Mouse (Mus musculus) hindbrain, embryonic 16.5 days (tissue): ENCODE data around the gene A630023A22Rik. TPM values are rescaled to one million over a fixed set of nuclear protein-coding genes. Genes with fewer than 3 reads are reported as not detected.

Experiments used
- ATAC-seq: fragments of 200-750 bp; cut with Nextera tagmentation; 2 replicates; pipeline ENCODE4 v1.8.0; 2017; ENCODE audit warnings: moderate TSS enrichment, moderate library complexity
- H3K27ac ChIP-seq: fragments of 300-500 bp; sonication (generic); 2 replicates; pipeline ENCODE4 v1.5.1; 2014; ENCODE audit warnings: low read depth, mild to moderate bottlenecking, control low read depth, low read length, moderate library complexity
- H3K27me3 ChIP-seq: fragments of 300-500 bp; sonication (generic); replicated peaks from 2 replicates; pipeline ENCODE4 v1.6.1; 2014; ENCODE audit warnings: low read length; ENCODE audit not compliant: control insufficient read depth, insufficient read depth
- H3K36me3 ChIP-seq: fragments of 300-500 bp; sonication (generic); 2 replicates; pipeline ENCODE4 v1.6.1; 2014; ENCODE audit warnings: mild to moderate bottlenecking, low read length, moderate library complexity, mixed read lengths; ENCODE audit not compliant: control insufficient read depth, insufficient read depth
- H3K4me1 ChIP-seq: fragments of 300-500 bp; sonication (generic); 2 replicates; pipeline ENCODE4 v1.6.1; 2014; ENCODE audit warnings: low read depth, low read length; ENCODE audit not compliant: control insufficient read depth, insufficient read depth
- H3K4me2 ChIP-seq: fragments of 300-500 bp; sonication (generic); 2 replicates; pipeline ENCODE4 v1.6.1; 2014; ENCODE audit warnings: mild to moderate bottlenecking, low read length, control low read depth, moderate library complexity
- H3K4me3 ChIP-seq: fragments of 300-500 bp; sonication (generic); 2 replicates; pipeline ENCODE4 v1.5.1; 2014; ENCODE audit warnings: mild to moderate bottlenecking, low read length, control low read depth, moderate library complexity
- H3K9ac ChIP-seq: fragments of 300-500 bp; sonication (generic); 2 replicates; pipeline ENCODE4 v1.6.1; 2014; ENCODE audit warnings: low read depth, mild to moderate bottlenecking, control low read depth, low read length, moderate library complexity
- H3K9me3 ChIP-seq: fragments of 300-500 bp; sonication (generic); 2 replicates; pipeline ENCODE4 v1.6.1; 2014; ENCODE audit warnings: mild to moderate bottlenecking, low read length, moderate library complexity; ENCODE audit not compliant: control insufficient read depth
- WGBS: fragments of 180-500 bp; shearing (Covaris S2); extraction: QIAGEN DNeasy Blood & Tissue Kit; methylation state at CpG from one replicate; pipeline ENCODE4 v1.1.7; 2014; 5-methylcytosine and 5-hydroxymethylcytosine counted together
- polyA plus RNA-seq: library from polyadenylated mRNA; unstranded; fragments of >200 nt; fragmentation: Nextera tagmentation; extraction: Ambion mirVana; gene quantifications from 2 replicates; pipeline ENCODE4 v1.2.1, GENCODE M21; 2015

Gene A630023A22Rik
- polyA plus RNA-seq, 1 experiment from 2014 or later = 0.30 TPM

DNA sequence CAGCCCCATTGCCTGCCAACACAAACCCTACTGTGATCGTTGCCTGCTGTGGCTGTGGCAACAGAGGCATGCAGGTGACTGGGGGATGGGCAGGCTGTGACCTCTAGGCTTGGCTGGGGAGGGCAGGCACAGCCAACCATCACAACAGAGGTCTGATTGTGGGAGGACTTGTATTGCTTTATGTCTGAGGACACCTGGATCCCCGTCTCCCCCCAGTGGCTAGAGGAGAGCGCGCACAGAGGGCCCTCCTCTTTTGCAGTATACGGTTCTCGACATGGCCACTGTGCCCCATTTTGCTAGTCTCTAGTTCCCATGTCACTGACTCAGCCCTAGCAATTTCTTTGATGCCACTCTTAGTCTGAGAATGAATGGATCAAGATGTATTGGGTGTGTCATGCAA, 30.9 kb downstream of the A630023A22Rik start:
- Histone ChIP-seq H3K4me2 (no peak overlapping the region), H3K27ac (no peak overlapping the region), H3K36me3 (no peaks in the 10 kb centered on the region), H3K9me3 (no peaks in the 10 kb centered on the region), H3K4me1 (no peaks in the 10 kb centered on the region), H3K9ac (no peak overlapping the region), H3K4me3 (no peak overlapping the region), H3K27me3 (no peaks in the 10 kb centered on the region)
- ATAC-seq = no peak
- WGBS = 76% methylated on average over 6 of the region's 6 CpGs

DNA sequence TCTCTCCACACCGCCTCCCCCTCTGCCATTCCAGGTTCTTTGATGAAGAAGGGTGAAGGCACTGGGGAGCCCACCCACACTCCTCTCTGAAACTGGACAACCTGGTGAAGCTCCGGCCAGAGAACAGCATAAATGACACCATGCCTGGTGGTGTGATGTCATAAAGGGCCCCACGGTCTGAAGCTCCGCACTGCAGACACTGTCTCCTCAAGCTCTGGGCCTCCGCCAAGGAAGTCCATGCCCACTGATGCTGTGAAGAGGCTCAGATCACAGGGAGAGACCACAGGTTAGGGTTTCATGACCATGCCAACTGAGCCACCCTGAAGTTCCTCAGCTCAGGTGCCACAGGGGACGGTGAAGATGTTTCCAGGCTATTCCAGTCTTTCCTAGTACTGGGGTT, 50.0 kb downstream of the A630023A22Rik start, which contains the start of gene Antxrl:
Gene Antxrl, plus strand, starts transcription at position 192 of the 400 bp plus-strand sequence.
- Histone ChIP-seq H3K4me1 (no peaks in the 10 kb centered on the region), H3K27ac (no peak within 1 kb of the TSS), H3K27me3 (no peaks in the 10 kb centered on the region), H3K36me3 (no peaks in the 10 kb centered on the region), H3K9ac (no peak within 1 kb of the TSS), H3K4me2 (no peak within 1 kb of the TSS), H3K4me3 (no peak within 1 kb of the TSS), H3K9me3 (no peaks in the 10 kb centered on the region)
- ATAC-seq = no peak
- 97% methylated on average over 6 of the region's 6 CpGs for WGBS

DNA sequence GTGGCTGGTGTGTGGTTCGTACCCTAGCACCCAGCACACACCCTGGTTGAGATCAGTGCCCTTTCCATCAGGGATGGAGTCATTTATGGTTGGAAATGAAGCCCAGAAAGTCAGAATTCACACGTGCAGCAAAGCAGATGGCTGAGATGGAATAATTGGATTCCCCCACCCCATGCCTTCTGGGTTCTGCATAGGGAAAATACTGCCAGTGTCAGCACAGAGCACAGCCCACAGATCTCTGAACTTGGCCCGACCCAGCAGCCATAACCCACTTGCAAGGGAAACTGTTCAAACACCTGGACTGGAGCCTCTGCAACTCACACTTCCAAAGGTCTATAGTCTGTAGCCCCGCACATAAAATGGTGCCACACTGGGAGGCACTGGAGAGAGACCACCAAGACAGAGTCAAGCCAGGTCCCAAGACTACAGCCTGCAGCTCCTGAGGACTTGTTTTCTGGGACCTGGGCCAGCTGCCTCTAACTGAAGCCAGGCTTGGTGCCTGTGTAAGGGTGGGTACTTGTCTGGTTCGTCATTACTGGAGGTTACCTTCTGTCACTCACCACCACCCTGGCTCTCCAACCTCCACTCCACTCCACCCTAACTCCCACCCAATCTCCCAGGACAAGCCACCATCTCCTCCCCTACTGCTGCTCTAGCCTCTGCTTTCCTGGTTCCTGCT, 52.3 kb downstream of the A630023A22Rik start:
- Histone ChIP-seq H3K27me3 (no peaks in the 10 kb centered on the region), H3K9ac (no peak overlapping the region), H3K4me1 (no peaks in the 10 kb centered on the region), H3K9me3 (no peaks in the 10 kb centered on the region), H3K4me2 (no peak overlapping the region), H3K27ac (no peak overlapping the region), H3K36me3 (no peaks in the 10 kb centered on the region), H3K4me3 (no peak overlapping the region)
- WGBS = 72% methylated on average over 5 of the region's 5 CpGs
- 0 out of 2 replicates have a peak, but pooled peaks have one; percentile 27 for ATAC-seq

DNA sequence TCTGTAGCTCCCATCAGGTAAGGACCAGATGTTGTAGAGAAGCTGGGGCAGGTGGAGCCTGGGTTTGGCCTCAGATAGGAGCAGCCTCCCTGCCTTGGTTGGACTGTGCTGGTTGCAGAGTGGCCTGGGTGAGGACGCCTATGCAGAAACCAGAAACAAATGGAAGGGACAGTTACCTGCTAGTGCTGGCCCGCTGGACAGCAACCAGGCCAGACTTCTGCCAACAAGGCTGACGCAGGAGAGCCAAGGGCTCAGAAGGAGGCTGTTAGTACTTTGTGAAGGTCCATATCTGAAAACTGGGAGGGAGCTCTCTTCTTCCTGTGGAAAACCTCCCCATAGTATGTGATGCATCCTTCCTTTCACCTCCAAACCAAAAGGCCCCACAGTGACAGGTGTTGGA, 59.2 kb downstream of the A630023A22Rik start:
- ATAC-seq = no peak
- Histone ChIP-seq H3K27me3 (no peaks in the 10 kb centered on the region), H3K4me3 (no peak overlapping the region), H3K9me3 (no peaks in the 10 kb centered on the region), H3K9ac (no peak overlapping the region), H3K27ac (no peak overlapping the region), H3K36me3 (no peaks in the 10 kb centered on the region), H3K4me2 (no peak overlapping the region), H3K4me1 (no peaks in the 10 kb centered on the region)
- WGBS = 79% methylated on average over 3 of the region's 3 CpGs

DNA sequence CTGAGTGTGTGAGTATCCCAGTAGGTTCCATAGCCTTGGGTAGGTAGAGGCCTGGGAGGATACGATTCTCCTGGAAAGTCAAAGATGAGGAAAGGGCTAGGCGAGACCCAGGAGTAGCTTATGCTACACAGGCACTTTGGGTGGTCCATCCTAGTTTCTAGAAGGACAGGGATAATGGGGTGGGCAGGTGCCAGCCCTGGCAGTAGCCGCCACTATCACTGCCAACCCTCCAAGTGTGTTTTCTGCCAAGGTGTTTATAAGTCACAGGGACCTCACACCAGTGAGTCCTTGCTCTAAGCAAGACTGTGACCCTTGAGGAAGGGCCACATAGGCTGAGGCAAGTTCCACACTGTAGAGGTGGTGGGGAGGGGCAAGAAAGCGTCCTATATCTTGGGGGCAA, 61.3 kb downstream of the A630023A22Rik start:
- 85% methylated on average over 4 of the region's 4 CpGs for WGBS
- ATAC-seq = no peak

DNA sequence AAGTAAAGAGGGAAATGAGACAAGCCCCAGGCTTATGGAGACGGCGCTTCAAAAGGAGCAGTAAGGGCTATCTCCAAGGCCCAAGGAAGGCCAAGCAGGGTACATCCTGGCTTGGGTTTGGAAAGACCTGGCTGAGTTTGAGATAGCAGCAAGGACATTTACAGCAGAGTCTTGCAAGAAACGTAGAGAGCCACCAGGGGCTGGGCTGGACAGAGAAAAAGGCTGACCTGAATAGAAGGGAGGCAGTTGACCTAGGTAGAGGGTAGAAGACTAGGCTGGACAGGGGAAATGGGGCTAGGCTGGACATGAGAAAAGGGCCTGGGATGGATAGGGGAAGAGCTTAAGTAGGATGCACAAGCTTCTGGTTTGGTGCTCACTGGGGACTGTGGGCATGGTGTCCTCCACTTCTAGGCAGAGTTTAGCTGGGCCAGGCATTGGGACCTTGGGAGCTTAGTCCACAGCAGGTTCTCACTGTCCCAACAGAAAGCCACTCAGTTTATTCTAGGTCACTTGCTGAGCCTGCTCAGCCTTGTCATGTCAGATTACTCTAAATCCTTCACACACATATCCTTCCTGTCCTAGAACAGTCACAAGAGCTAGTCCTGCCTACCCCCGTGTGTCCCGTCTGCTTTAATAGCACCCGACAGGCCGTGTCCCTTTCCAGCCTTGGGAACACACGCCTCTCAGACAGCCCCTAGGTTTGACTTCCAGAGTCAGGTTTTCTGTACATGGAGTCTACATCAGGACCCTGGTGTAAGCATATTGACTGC, 68.5 kb downstream of the A630023A22Rik start:
- no peaks in the 10 kb centered on the region for H3K27me3 ChIP-seq
- no peaks in the 10 kb centered on the region for H3K36me3 ChIP-seq
- no peak overlapping the region for H3K27ac ChIP-seq
- H3K4me2 ChIP-seq = no peak overlapping the region
- H3K4me3 ChIP-seq = no peak overlapping the region
- no peak for ATAC-seq
- H3K4me1 ChIP-seq = no peaks in the 10 kb centered on the region
- H3K9me3 ChIP-seq = no peaks in the 10 kb centered on the region
- 87% methylated on average over 8 of the region's 8 CpGs for WGBS
- H3K9ac ChIP-seq = no peak overlapping the region

More for the DNA sequence above, 61.3 kb downstream of the A630023A22Rik start:
- Histone ChIP-seq H3K4me3 (no peak overlapping the region), H3K9ac (no peak overlapping the region), H3K4me1 (no peaks in the 10 kb centered on the region), H3K36me3 (no peaks in the 10 kb centered on the region), H3K27me3 (no peaks in the 10 kb centered on the region), H3K9me3 (no peaks in the 10 kb centered on the region), H3K27ac (no peak overlapping the region), H3K4me2 (no peak overlapping the region)

DNA sequence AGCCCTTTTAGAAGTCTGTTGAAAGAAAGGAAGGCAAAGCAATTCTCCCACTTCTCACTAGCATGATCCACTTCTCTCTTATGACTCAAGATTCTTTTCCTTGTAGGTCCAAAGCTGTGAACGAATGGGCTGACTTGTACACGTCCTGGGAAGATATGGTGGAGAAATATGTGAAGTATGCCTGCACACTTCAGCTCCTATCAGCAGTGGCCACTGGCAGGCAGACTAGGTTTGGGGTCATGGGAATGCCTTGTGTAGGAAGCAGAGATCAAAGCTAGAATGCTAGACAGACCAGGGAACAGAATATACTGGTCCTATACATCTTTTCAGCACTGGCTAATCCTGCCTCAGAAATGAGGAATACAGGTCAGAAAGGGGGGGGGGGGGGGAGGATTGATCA, 75.8 kb downstream of the A630023A22Rik start:
- WGBS = 82% methylated on average over 2 of the region's 2 CpGs
- no peak overlapping the region for H3K9ac ChIP-seq

DNA sequence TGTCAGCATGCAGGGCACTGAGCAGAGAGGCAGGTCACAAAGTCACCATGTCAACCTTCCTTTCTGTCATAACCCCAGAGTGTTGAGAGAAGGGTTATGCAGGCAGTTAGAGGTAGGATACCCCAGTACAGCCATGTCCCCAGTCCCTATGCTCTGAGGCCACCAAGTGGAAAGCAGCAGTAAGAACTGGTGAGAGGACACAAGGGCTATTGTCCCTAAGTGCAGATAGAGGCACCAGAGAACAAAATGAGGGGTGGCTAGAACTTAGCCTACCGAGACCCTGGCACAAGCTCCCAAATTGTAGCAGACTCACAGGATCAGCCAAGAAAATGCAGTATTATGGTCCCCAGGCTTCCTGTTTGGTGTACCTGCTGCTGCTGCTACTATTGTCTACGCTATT, 85.6 kb downstream of the A630023A22Rik start:
- Histone ChIP-seq H3K36me3 (no peaks in the 10 kb centered on the region), H3K4me1 (no peaks in the 10 kb centered on the region), H3K4me3 (no peak overlapping the region), H3K4me2 (no peak overlapping the region), H3K9ac (no peak overlapping the region), H3K27ac (no peak overlapping the region), H3K9me3 (no peaks in the 10 kb centered on the region), H3K27me3 (no peaks in the 10 kb centered on the region)
- ATAC-seq = no peak
- WGBS = 83% methylated on average over 2 of the region's 2 CpGs

More for the DNA sequence above, 75.8 kb downstream of the A630023A22Rik start:
- no peaks in the 10 kb centered on the region for H3K27me3 ChIP-seq
- peaks cover 2% of the 10 kb centered on the region; the same call in 1 of the 2 replicates for H3K9me3 ChIP-seq
- ATAC-seq = no peak
- H3K4me1 ChIP-seq = no peaks in the 10 kb centered on the region
- H3K27ac ChIP-seq = no peak overlapping the region
- H3K4me3 ChIP-seq = no peak overlapping the region
- no peaks in the 10 kb centered on the region for H3K36me3 ChIP-seq
- no peak overlapping the region for H3K4me2 ChIP-seq

DNA sequence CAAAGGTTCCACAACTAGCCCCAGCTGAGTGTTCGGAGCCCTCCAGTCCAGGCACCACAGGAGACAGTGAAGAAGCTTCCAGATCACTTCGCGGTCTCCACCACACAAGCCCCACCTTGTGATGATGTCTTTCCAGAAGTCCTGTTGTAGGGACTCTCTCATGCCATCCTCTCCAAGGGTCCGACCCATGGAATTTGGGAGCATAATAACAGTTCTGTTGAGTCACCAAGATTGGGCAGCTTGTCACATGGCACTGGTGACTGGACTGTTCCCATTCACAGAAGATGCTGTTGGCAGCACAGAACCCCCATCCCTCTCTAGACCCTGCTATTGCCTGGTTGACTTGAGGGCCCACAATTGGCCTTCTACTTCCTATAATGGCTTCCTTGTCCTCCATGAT, 86.2 kb downstream of the A630023A22Rik start, which contains the start of gene Gm5460:
Gene Gm5460, plus strand, starts transcription at position 378 of the 400 bp plus-strand sequence.
- no peaks in the 10 kb centered on the region for H3K9me3 ChIP-seq
- H3K27ac ChIP-seq = no peak within 1 kb of the TSS
- H3K4me1 ChIP-seq = no peaks in the 10 kb centered on the region
- H3K4me2 ChIP-seq = no peak within 1 kb of the TSS
- H3K27me3 ChIP-seq = no peaks in the 10 kb centered on the region
- no peaks in the 10 kb centered on the region for H3K36me3 ChIP-seq
- ATAC-seq = no peak
- WGBS = 89% methylated on average over 4 of the region's 4 CpGs
- no peak within 1 kb of the TSS for H3K9ac ChIP-seq
- no peak within 1 kb of the TSS for H3K4me3 ChIP-seq
